Mouse (Mus musculus): ENCODE measurements around the gene Prkn. TPM values are rescaled to one million over a fixed set of nuclear protein-coding genes. Genes with fewer than 3 reads are reported as not detected.

The Prkn gene
- polyA plus RNA-seq, 1 experiment from 2014 or later, result 5.7 TPM

DNA sequence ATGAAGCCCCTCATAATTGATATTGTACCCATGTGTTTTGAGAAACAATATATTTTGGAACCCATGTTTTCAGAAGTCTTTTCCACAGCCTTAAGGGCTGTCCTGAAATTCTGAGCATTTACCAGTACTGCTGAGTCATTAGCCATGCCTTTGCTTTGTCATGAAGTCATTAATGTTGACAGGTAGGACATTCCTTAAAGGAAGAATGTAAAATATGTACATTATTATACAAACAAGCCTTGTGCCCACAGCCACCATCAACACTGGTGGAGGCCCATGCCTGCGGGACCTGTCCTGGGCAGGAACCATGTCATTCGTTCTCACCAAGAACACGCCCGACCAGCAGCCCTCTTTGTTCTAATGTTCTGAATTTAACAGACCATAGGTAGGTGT lies 513.4 kb downstream of the Prkn start:
- Histone ChIP-seq H3K4me3 (ENCODE audit: low read length) (no peak overlapping the region), H3K4me1 (ENCODE audit: control insufficient read depth, insufficient read depth, low read depth, low read length) (no peaks in the 10 kb centered on the region), H3K9ac (ENCODE audit: low read depth, low read length) (no peak overlapping the region), H3K9me3 (ENCODE audit: control insufficient read depth, low read length) (no peaks in the 10 kb centered on the region), H3K27ac (ENCODE audit: low read depth, low read length) (no peak overlapping the region), H3K27me3 (replicated peaks; ENCODE audit: control insufficient read depth, insufficient read depth, low read length) (no peaks in the 10 kb centered on the region), H3K4me2 (ENCODE audit: low read length) (no peak overlapping the region), H3K36me3 (ENCODE audit: control insufficient read depth, insufficient read depth, low read length) (no peaks in the 10 kb centered on the region)
- no peak for ATAC-seq
- WGBS, result 92% methylated on average over 4 of the region's 4 CpGs

DNA sequence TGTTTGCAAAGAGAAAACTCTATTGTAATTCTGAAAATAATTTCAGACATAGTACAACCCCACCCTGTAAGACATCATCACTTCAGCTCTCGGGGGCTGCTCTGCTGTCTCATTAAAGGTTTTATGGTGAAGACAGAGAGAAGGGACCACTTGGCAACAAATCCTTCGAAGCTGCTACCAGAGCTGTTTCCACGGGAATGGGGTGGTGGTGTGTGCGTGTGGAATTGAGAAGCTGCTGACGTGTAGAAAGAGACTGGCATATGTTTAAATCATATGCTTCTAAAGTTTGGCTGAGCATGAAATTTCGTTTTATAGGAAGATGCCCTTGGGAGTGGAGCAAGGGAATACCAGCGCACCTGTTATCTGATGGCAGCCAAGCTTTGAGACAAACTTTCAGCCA lies 514.2 kb downstream of the Prkn start:
- Histone ChIP-seq H3K9me3 (ENCODE audit: control insufficient read depth, low read length) (no peaks in the 10 kb centered on the region), H3K9ac (ENCODE audit: low read depth, low read length) (no peak overlapping the region), H3K4me2 (ENCODE audit: low read length) (no peak overlapping the region), H3K36me3 (ENCODE audit: control insufficient read depth, insufficient read depth, low read length) (no peaks in the 10 kb centered on the region), H3K4me3 (ENCODE audit: low read length) (no peak overlapping the region), H3K27ac (ENCODE audit: low read depth, low read length) (no peak overlapping the region), H3K4me1 (ENCODE audit: control insufficient read depth, insufficient read depth, low read depth, low read length) (no peaks in the 10 kb centered on the region), H3K27me3 (replicated peaks; ENCODE audit: control insufficient read depth, insufficient read depth, low read length) (no peaks in the 10 kb centered on the region)
- 68% methylated on average over 7 of the region's 7 CpGs for WGBS
- ATAC-seq, result no peak

DNA sequence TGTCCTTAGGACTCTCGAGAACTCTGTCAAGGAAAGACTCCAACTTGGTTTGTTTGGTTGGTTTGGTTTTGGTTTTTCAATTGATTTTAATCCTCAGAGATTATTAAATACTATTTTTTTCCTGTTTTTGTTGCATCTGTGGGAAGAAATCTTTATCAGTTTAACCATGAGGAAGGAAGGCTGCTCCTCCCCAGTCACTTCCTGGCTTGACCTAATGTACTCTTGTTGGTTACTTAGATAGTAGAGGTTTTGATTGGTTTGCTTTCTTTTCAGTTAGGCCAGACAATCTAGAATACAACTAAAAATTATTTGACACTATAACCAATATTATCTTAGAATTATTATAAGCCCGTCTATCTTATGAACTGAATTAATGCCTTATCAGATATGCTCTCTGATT lies 535.3 kb downstream of the Prkn start:
- 91% methylated on average over 2 of the region's 2 CpGs for WGBS
- Histone ChIP-seq H3K27me3 (replicated peaks; ENCODE audit: control insufficient read depth, insufficient read depth, low read length) (no peaks in the 10 kb centered on the region), H3K4me3 (ENCODE audit: low read length) (no peak overlapping the region), H3K36me3 (ENCODE audit: control insufficient read depth, insufficient read depth, low read length) (no peaks in the 10 kb centered on the region), H3K4me1 (ENCODE audit: control insufficient read depth, insufficient read depth, low read depth, low read length) (no peaks in the 10 kb centered on the region), H3K27ac (ENCODE audit: low read depth, low read length) (no peak overlapping the region), H3K9ac (ENCODE audit: low read depth, low read length) (no peak overlapping the region), H3K4me2 (ENCODE audit: low read length) (no peak overlapping the region), H3K9me3 (ENCODE audit: control insufficient read depth, low read length) (no peaks in the 10 kb centered on the region)
- ATAC-seq, result no peak

DNA sequence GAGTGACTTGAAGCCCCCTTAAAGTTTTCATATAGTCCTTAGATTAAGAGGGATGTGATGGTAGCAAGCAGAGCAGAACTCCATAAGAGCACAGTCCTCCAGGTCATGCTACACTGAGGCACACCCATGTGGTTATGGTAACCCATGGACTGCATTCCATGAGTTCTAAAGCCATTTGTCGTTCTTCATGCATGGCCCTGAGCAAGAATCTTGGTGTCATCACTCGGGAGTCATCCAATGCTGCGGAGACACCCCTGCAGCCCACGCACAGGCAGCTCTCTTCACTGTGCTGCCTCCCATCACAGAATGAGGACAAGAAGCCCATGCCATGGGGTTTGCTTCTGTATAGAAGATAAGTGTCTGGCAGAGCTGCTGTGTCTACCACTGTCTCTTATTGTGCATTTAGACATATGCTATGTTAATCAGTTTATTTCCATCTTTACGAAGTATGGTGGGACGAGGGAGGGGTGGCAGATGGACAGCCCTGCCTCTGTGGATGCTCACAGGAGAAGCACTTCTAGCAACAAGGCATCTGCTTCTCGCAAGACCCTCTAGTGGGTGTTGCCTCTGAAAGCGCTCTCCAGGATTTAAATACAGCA lies 543.3 kb downstream of the Prkn start:
- no peak for ATAC-seq
- WGBS, result 91% methylated on average over 8 of the region's 8 CpGs
- H3K4me2 ChIP-seq (ENCODE audit: low read length), result no peak overlapping the region
- H3K4me1 ChIP-seq (ENCODE audit: control insufficient read depth, insufficient read depth, low read depth, low read length), result no peaks in the 10 kb centered on the region
- H3K4me3 ChIP-seq (ENCODE audit: low read length), result no peak overlapping the region
- no peaks in the 10 kb centered on the region for H3K9me3 ChIP-seq (ENCODE audit: control insufficient read depth, low read length)
- no peaks in the 10 kb centered on the region for H3K36me3 ChIP-seq (ENCODE audit: control insufficient read depth, insufficient read depth, low read length)
- no peak overlapping the region for H3K9ac ChIP-seq (ENCODE audit: low read depth, low read length)
- H3K27ac ChIP-seq (ENCODE audit: low read depth, low read length), result no peak overlapping the region
- H3K27me3 ChIP-seq (replicated peaks; ENCODE audit: control insufficient read depth, insufficient read depth, low read length), result no peaks in the 10 kb centered on the region

DNA sequence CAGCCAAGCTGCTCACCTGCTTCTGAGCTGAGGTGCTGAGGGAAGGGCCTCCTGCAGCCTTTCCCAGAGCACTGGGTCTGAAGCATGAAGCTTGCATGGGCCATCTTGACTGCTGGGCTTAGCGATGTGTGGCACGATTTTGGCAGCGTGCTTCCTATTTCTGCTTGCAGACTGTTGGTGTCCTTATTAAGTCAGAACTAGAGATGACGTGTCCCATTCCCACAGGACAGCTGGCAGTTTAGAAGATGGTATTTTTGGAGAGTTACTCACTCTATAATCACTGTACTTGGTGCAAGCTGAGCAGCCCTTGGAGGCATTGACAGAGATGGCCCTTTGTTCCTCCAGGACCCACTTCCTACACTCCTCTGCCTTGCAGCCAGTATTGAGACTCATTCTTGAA lies 545.1 kb downstream of the Prkn start:
- 81% methylated on average over 4 of the region's 4 CpGs for WGBS
- Histone ChIP-seq H3K36me3 (ENCODE audit: control insufficient read depth, insufficient read depth, low read length) (no peaks in the 10 kb centered on the region), H3K27me3 (replicated peaks; ENCODE audit: control insufficient read depth, insufficient read depth, low read length) (no peaks in the 10 kb centered on the region), H3K27ac (ENCODE audit: low read depth, low read length) (no peak overlapping the region), H3K4me1 (ENCODE audit: control insufficient read depth, insufficient read depth, low read depth, low read length) (no peaks in the 10 kb centered on the region), H3K4me2 (ENCODE audit: low read length) (no peak overlapping the region), H3K4me3 (ENCODE audit: low read length) (no peak overlapping the region), H3K9ac (ENCODE audit: low read depth, low read length) (no peak overlapping the region), H3K9me3 (ENCODE audit: control insufficient read depth, low read length) (no peaks in the 10 kb centered on the region)
- ATAC-seq, result no peak

DNA sequence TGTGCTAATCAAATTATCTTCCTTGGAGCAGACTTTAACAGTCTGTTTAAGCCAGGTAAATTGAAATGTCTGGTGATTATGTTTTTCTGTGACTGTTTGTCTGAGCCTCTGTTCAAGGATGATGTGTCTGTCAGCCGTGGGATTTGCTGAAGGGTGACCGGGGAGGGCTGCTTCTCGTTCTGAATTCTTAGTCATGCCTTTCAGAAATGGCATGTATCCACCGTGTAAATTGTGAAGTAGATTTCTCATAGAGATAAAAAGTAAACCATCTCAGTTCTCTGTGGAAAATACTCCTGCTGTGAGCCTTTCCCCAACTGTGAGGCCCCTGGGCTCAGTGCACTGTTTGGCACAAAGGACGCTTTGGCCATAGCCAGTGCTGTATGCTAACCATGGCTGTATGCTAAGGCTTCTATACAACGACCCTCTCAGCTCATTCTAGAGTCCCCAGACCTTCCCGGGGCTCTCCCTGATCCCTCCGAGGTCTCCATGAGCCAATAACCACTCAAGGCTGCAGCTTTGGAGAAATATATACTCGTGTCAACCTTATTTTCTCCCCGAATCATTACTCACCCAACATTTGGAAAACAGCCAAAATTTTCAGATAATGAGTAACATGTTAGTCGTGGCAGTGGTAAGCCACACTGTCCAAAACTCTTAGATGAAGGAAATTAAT lies 552.6 kb downstream of the Prkn start:
- no peak for ATAC-seq
- WGBS, result 53% methylated on average over 11 of the region's 11 CpGs
- no peak overlapping the region for H3K4me3 ChIP-seq (ENCODE audit: low read length)
- no peaks in the 10 kb centered on the region for H3K27me3 ChIP-seq (replicated peaks; ENCODE audit: control insufficient read depth, insufficient read depth, low read length)
- H3K36me3 ChIP-seq (ENCODE audit: control insufficient read depth, insufficient read depth, low read length), result no peaks in the 10 kb centered on the region
- no peaks in the 10 kb centered on the region for H3K9me3 ChIP-seq (ENCODE audit: control insufficient read depth, low read length)
- no peaks in the 10 kb centered on the region for H3K4me1 ChIP-seq (ENCODE audit: control insufficient read depth, insufficient read depth, low read depth, low read length)
- no peak overlapping the region for H3K9ac ChIP-seq (ENCODE audit: low read depth, low read length)
- no peak overlapping the region for H3K27ac ChIP-seq (ENCODE audit: low read depth, low read length)
- H3K4me2 ChIP-seq (ENCODE audit: low read length), result no peak overlapping the region

DNA sequence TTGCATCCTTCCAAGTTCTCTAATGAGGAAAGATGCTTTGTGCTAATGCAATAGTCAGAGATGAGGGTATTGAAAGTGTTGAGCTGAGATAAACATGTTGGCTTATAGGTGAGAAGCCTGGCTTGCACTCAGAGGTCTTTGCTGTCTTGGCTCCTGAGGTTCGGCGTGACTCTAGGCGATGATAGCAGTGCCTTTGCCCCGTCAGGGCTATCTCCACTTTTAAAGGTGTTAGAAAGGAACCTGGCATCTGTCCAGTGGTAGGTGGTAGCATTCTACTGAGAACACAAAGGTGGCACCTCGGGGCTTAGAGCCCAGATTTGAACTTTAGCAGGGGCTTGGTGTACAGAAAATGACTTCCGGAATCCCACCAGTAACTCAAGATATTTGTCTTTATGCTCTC lies 554.4 kb downstream of the Prkn start:
- no peaks in the 10 kb centered on the region for H3K27me3 ChIP-seq (replicated peaks; ENCODE audit: control insufficient read depth, insufficient read depth, low read length)
- no peak for ATAC-seq
- H3K4me1 ChIP-seq (ENCODE audit: control insufficient read depth, insufficient read depth, low read depth, low read length), result no peaks in the 10 kb centered on the region
- H3K4me2 ChIP-seq (ENCODE audit: low read length), result no peak overlapping the region
- H3K36me3 ChIP-seq (ENCODE audit: control insufficient read depth, insufficient read depth, low read length), result no peaks in the 10 kb centered on the region
- no peaks in the 10 kb centered on the region for H3K9me3 ChIP-seq (ENCODE audit: control insufficient read depth, low read length)
- WGBS, result 89% methylated on average over 6 of the region's 6 CpGs
- no peak overlapping the region for H3K4me3 ChIP-seq (ENCODE audit: low read length)
- H3K9ac ChIP-seq (ENCODE audit: low read depth, low read length), result no peak overlapping the region
- no peak overlapping the region for H3K27ac ChIP-seq (ENCODE audit: low read depth, low read length)

DNA sequence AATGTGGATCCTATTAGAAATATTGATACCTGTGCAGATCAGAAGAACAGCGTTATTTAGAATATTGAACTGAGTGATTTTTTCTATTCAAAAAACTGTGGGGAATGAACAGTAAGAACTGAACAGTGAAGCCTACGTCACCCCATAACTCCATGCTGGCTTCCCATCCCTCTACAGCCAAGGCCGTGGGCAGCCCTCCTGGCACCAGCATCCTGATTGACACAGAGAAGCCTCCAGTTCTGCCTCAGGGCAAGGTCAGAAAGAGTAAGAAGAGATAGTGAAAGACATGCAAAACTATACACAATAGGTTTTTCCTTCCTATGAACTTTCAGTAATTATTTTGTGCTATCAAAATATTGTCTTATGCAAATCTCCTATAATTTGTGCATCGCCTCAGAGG lies 557.5 kb downstream of the Prkn start:
- H3K4me3 ChIP-seq (ENCODE audit: low read length), result no peak overlapping the region
- no peaks in the 10 kb centered on the region for H3K27me3 ChIP-seq (replicated peaks; ENCODE audit: control insufficient read depth, insufficient read depth, low read length)
- H3K9me3 ChIP-seq (ENCODE audit: control insufficient read depth, low read length), result no peaks in the 10 kb centered on the region
- H3K4me1 ChIP-seq (ENCODE audit: control insufficient read depth, insufficient read depth, low read depth, low read length), result no peaks in the 10 kb centered on the region
- no peaks in the 10 kb centered on the region for H3K36me3 ChIP-seq (ENCODE audit: control insufficient read depth, insufficient read depth, low read length)
- H3K4me2 ChIP-seq (ENCODE audit: low read length), result no peak overlapping the region
- no peak overlapping the region for H3K27ac ChIP-seq (ENCODE audit: low read depth, low read length)
- ATAC-seq, result no peak
- 85% methylated on average over 4 of the region's 4 CpGs for WGBS
- no peak overlapping the region for H3K9ac ChIP-seq (ENCODE audit: low read depth, low read length)

DNA sequence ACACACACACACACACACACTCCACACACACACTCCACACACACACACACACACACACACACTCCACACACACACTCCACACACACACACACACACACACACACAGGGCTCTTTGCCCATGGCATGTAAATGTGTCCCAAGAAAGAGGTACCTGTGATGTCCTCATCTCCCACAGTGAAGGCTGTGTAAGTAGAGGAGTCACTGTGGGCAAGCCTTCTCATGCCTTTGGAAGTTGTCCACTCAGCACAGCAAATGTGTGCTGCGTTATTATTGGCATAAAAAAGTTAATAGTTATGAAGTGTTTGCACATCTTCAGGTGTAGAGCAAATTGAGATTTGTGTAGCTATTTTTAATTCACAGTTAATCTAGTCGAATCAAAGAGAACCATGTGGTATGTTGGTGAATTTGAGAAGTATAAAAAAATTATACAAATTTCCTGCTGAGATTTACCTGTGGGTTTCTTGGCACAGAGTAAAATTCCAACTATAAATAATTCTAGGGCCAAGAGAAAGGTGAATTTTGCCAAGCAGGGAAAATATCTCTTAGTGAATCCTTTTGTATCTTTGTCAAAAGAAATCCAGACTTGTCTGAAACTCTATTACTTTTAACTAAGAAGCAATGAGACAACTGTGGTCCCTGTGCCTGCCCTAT lies 562.2 kb downstream of the Prkn start:
- H3K9ac ChIP-seq (ENCODE audit: low read depth, low read length), result no peak overlapping the region
- WGBS, result 83% methylated on average over 2 of the region's 2 CpGs
- no peak overlapping the region for H3K4me3 ChIP-seq (ENCODE audit: low read length)
- no peak overlapping the region for H3K27ac ChIP-seq (ENCODE audit: low read depth, low read length)
- H3K4me2 ChIP-seq (ENCODE audit: low read length), result no peak overlapping the region
- ATAC-seq, result no peak
- no peaks in the 10 kb centered on the region for H3K4me1 ChIP-seq (ENCODE audit: control insufficient read depth, insufficient read depth, low read depth, low read length)
- no peaks in the 10 kb centered on the region for H3K36me3 ChIP-seq (ENCODE audit: control insufficient read depth, insufficient read depth, low read length)
- H3K9me3 ChIP-seq (ENCODE audit: control insufficient read depth, low read length), result no peaks in the 10 kb centered on the region
- no peaks in the 10 kb centered on the region for H3K27me3 ChIP-seq (replicated peaks; ENCODE audit: control insufficient read depth, insufficient read depth, low read length)
